Mouse (Mus musculus) heart, embryonic 10.5 days (tissue): ENCODE data around the gene Ckb. TPM values are rescaled to one million over a fixed set of nuclear protein-coding genes. Genes with fewer than 3 reads are reported as not detected.
"Not testable (repeated sequence)": the region's sequence is repeated elsewhere in the genome, so short reads cannot be mapped to it uniquely, and the experiment has no call there.

Experiments used
- DNase-seq: peaks from one replicate; pipeline ENCODE4 v3.0.0-alpha.2; 2017; ENCODE audit warnings: low spot score
- H3K27ac ChIP-seq: fragments of 300-500 bp; sonication (generic); 2 replicates; pipeline ENCODE4 v1.5.1; 2016; ENCODE audit warnings: mild to moderate bottlenecking
- H3K27me3 ChIP-seq: fragments of 300-500 bp; sonication (generic); 2 replicates; pipeline ENCODE4 v1.6.1; 2016; ENCODE audit warnings: mild to moderate bottlenecking; ENCODE audit not compliant: poor library complexity, insufficient read depth, severe bottlenecking
- H3K36me3 ChIP-seq: fragments of 300-500 bp; sonication (generic); 2 replicates; pipeline ENCODE4 v1.6.1; 2016; ENCODE audit warnings: mild to moderate bottlenecking, moderate library complexity
- H3K4me1 ChIP-seq: fragments of 300-500 bp; sonication (generic); 2 replicates; pipeline ENCODE4 v1.6.1; 2016; ENCODE audit warnings: mild to moderate bottlenecking
- H3K4me3 ChIP-seq: fragments of 300-500 bp; sonication (generic); 2 replicates; pipeline ENCODE4 v1.5.1; 2016; ENCODE audit warnings: mild to moderate bottlenecking, moderate library complexity
- H3K9me3 ChIP-seq: fragments of 300-500 bp; sonication (generic); 2 replicates; pipeline ENCODE4 v1.6.1; 2016; ENCODE audit warnings: mild to moderate bottlenecking, moderate library complexity
- WGBS: fragments of 180-500 bp; shearing (Covaris S2); methylation state at CpG from one replicate; pipeline ENCODE4 v1.1.7; 2016; 5-methylcytosine and 5-hydroxymethylcytosine counted together
- polyA plus RNA-seq: library from polyadenylated mRNA; unstranded; fragments of >200 nt; fragmentation: Nextera tagmentation; extraction: Ambion mirVana; gene quantifications from 2 replicates; pipeline ENCODE4 v1.2.1, GENCODE M21; 2016

The Ckb gene
- 408 and 575 TPM in 2 replicates for polyA plus RNA-seq

- Histone ChIP-seq H3K4me1 (peaks cover 77% of the 10 kb centered on the region), H3K27me3 (peaks cover 45% of the 10 kb centered on the region), H3K27ac (peak within 1 kb of the TSS; percentile 88), H3K4me3 (peak within 1 kb of the TSS; percentile 78), H3K9me3 (no peaks in the 10 kb centered on the region), H3K36me3 (peaks cover 12% of the 10 kb centered on the region)
- under 1% methylated on average over 31 of the region's 31 CpGs for WGBS
- peak; percentile 90 for DNase-seq
Measured at GRCm38 (mm10) chr12:111672176-111672575, at the start of gene Ckb. TSS of gene Ckb (minus strand) at chr12:111672338.

- H3K4me1 ChIP-seq, result peaks cover 8% of the 10 kb centered on the region
- DNase-seq, result no peak
- no peak overlapping the region for H3K4me3 ChIP-seq
- 80% methylated on average over 4 of the region's 4 CpGs for whole genome bisulfite sequencing
- H3K9me3 ChIP-seq, result no peaks in the 10 kb centered on the region
- H3K27ac ChIP-seq, result no peak overlapping the region
- H3K27me3 ChIP-seq, result no peaks in the 10 kb centered on the region
- H3K36me3 ChIP-seq, result peaks cover 34% of the 10 kb centered on the region
Measured at GRCm38 (mm10) chr12:111720222-111720621, 48.1 kb upstream of the Ckb start.

- no peak for DNase-seq
- Histone ChIP-seq H3K9me3 (no peaks in the 10 kb centered on the region), H3K36me3 (peaks cover 20% of the 10 kb centered on the region), H3K27me3 (no peaks in the 10 kb centered on the region), H3K27ac (no peak overlapping the region), H3K4me1 (peaks cover 6% of the 10 kb centered on the region), H3K4me3 (no peak overlapping the region)
- 77% methylated on average over 8 of the region's 8 CpGs for WGBS
Measured at GRCm38 (mm10) chr12:111718656-111719055, 46.5 kb upstream of the Ckb start.

- no peaks in the 10 kb centered on the region for H3K27me3 ChIP-seq
- H3K9me3 ChIP-seq, result no peaks in the 10 kb centered on the region
- H3K36me3 ChIP-seq, result peaks cover 16% of the 10 kb centered on the region
- WGBS, result 96% methylated on average over 7 of the region's 7 CpGs
- no peak for DNase-seq
- no peak overlapping the region for H3K4me3 ChIP-seq
- no peak overlapping the region for H3K27ac ChIP-seq
- peaks cover 14% of the 10 kb centered on the region for H3K4me1 ChIP-seq
Measured at GRCm38 (mm10) chr12:111716505-111716904, 44.4 kb upstream of the Ckb start.

- DNase-seq, H3K27me3 ChIP-seq, H3K9me3 ChIP-seq, H3K27ac ChIP-seq: not testable (repeated sequence)
- H3K36me3 ChIP-seq, result peaks cover 34% of the 10 kb centered on the region
- 72% methylated on average over 6 of the region's 6 CpGs for WGBS
- H3K4me1 ChIP-seq, result peaks cover 19% of the 10 kb centered on the region
- H3K4me3 ChIP-seq, result peak overlapping the region; percentile 98
Measured at GRCm38 (mm10) chr12:111713880-111714279, 41.7 kb upstream of the Ckb start.

GRCm38 (mm10) chr12:111713004-111713651 lies 41.0 kb upstream of the Ckb start, which contains the start of the genes Bag5 and Apopt1:
TSS of gene Bag5 (minus strand) at chr12:111713257.
TSS of gene Apopt1 (plus strand) at chr12:111713261.
- DNase-seq, result peak; percentile 96
- under 1% methylated on average over 86 of the region's 86 CpGs for WGBS
- Histone ChIP-seq H3K27me3 (no peaks in the 10 kb centered on the region), H3K36me3 (peaks cover 41% of the 10 kb centered on the region), H3K9me3 (no peaks in the 10 kb centered on the region), H3K4me1 (peaks cover 19% of the 10 kb centered on the region), H3K4me3 (peak within 1 kb of the TSS; percentile 98), H3K27ac (peak within 1 kb of the TSS; percentile 97)

GRCm38 (mm10) chr12:111712476-111712875 lies 40.3 kb upstream of the Ckb start:
- WGBS, result under 1% methylated on average over 33 of the region's 33 CpGs
- H3K27me3 ChIP-seq, result no peaks in the 10 kb centered on the region
- DNase-seq, result no peak
- H3K9me3 ChIP-seq, result no peaks in the 10 kb centered on the region
- peaks cover 47% of the 10 kb centered on the region for H3K36me3 ChIP-seq
- peak overlapping the region; percentile 97 for H3K27ac ChIP-seq
- H3K4me3 ChIP-seq, result peak overlapping the region; percentile 98
- peaks cover 19% of the 10 kb centered on the region for H3K4me1 ChIP-seq

- no peaks in the 10 kb centered on the region for H3K9me3 ChIP-seq
- DNase-seq, result no peak
- WGBS, result 82% methylated on average over 10 of the region's 10 CpGs
- H3K27ac ChIP-seq, result no peak overlapping the region
- no peak overlapping the region for H3K4me3 ChIP-seq
- no peaks in the 10 kb centered on the region for H3K27me3 ChIP-seq
- peaks cover 38% of the 10 kb centered on the region for H3K36me3 ChIP-seq
- H3K4me1 ChIP-seq, result peaks cover 28% of the 10 kb centered on the region
Measured at GRCm38 (mm10) chr12:111710091-111710490, 38.0 kb upstream of the Ckb start.

GRCm38 (mm10) chr12:111708181-111708580 lies 36.0 kb upstream of the Ckb start:
- no peaks in the 10 kb centered on the region for H3K9me3 ChIP-seq

GRCm38 (mm10) chr12:111705186-111705973 lies 33.2 kb upstream of the Ckb start:
- peaks cover 28% of the 10 kb centered on the region for H3K36me3 ChIP-seq
- H3K4me3 ChIP-seq, result no peak overlapping the region
- no peaks in the 10 kb centered on the region for H3K9me3 ChIP-seq
- H3K27me3 ChIP-seq, result peaks cover 4% of the 10 kb centered on the region; the same call in 1 of the 2 replicates
- no peak for DNase-seq
- WGBS, result 64% methylated on average over 15 of the region's 15 CpGs
- H3K27ac ChIP-seq, result peak overlapping the region; percentile 63
- H3K4me1 ChIP-seq, result peaks cover 24% of the 10 kb centered on the region

More at GRCm38 (mm10) chr12:111708181-111708580, 36.0 kb upstream of the Ckb start:
- Histone ChIP-seq H3K4me1 (peaks cover 32% of the 10 kb centered on the region), H3K36me3 (peaks cover 38% of the 10 kb centered on the region), H3K4me3 (no peak overlapping the region), H3K27ac (no peak overlapping the region), H3K27me3 (peaks cover 4% of the 10 kb centered on the region; the same call in 1 of the 2 replicates)
- no peak for DNase-seq
- WGBS, result 73% methylated on average over 4 of the region's 4 CpGs

- no peak for DNase-seq
- 47% methylated on average over 9 of the region's 9 CpGs for WGBS
- peaks cover 20% of the 10 kb centered on the region for H3K36me3 ChIP-seq
- H3K4me1 ChIP-seq, result peaks cover 29% of the 10 kb centered on the region
- H3K27me3 ChIP-seq, result peaks cover 4% of the 10 kb centered on the region; the same call in 1 of the 2 replicates
- no peaks in the 10 kb centered on the region for H3K9me3 ChIP-seq
- H3K27ac ChIP-seq, result peak overlapping the region; percentile 63; the same call in 1 of the 2 replicates
- no peak overlapping the region for H3K4me3 ChIP-seq
Measured at GRCm38 (mm10) chr12:111704609-111705008, 32.5 kb upstream of the Ckb start.

- Histone ChIP-seq H3K9me3 (no peaks in the 10 kb centered on the region), H3K27ac (no peak overlapping the region), H3K36me3 (peaks cover 8% of the 10 kb centered on the region), H3K4me3 (no peak overlapping the region), H3K27me3 (peaks cover 4% of the 10 kb centered on the region; the same call in 1 of the 2 replicates), H3K4me1 (peaks cover 31% of the 10 kb centered on the region)
- WGBS, result 75% methylated on average over 3 of the region's 3 CpGs
- no peak for DNase-seq
Measured at GRCm38 (mm10) chr12:111703301-111703700, 31.2 kb upstream of the Ckb start.

- Histone ChIP-seq H3K9me3 (no peaks in the 10 kb centered on the region), H3K27me3 (peaks cover 4% of the 10 kb centered on the region; the same call in 1 of the 2 replicates), H3K27ac (no peak overlapping the region), H3K4me3 (no peak overlapping the region), H3K36me3 (no peaks in the 10 kb centered on the region), H3K4me1 (peaks cover 37% of the 10 kb centered on the region)
- no peak for DNase-seq
- WGBS, result 64% methylated on average over 9 of the region's 9 CpGs
Measured at GRCm38 (mm10) chr12:111700920-111701458, 28.9 kb upstream of the Ckb start.
